Mouse (Mus musculus) liver, postnatal 0 days (tissue): ENCODE measurements at regions not wholly inside any gene's neighbourhood (a gene's known extent, or its start where the extent isn't known, plus 50 kb on each side); places are given as distances from the start of the nearest gene placed in this dataset.

Source experiments
- CTCF ChIP-seq: sonication (generic); IDR thresholded peaks from 2 replicates; pipeline ENCODE4 v1.5.1; 2016; ENCODE audit warnings: antibody characterized with exemption, low read depth
- EP300 ChIP-seq: IDR thresholded peaks from 2 replicates; pipeline ENCODE4 v1.6.1; 2016; ENCODE audit warnings: antibody characterized with exemption, low read depth, mild to moderate bottlenecking

DNA sequence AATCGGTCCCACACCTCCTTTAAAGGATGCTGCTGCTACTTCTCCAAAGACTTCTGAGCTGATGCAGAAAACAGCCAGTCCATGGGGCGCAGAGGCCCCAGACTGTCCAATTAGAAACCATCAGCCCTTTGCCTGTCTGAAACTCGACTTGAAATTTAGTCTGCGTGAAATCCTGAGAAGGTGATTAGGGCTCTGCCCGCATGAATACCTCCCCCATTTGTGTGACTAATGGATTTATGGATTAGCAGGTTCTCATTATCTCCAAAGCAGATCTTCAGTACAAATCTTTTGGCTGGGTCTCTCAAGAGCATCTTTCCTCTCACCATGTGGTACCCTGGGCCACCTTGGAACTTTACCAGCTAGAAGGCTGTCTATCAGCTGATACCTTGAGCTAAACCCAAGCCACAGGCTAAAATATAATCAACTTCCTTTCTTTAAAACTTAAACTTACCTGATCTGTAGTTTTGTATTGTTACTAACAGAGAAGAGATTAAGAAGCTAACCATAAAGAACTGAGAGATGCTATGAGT is 72.1 kb upstream of the Shb start:
- TF ChIP-seq CTCF = no peak
- no peak for TF ChIP-seq EP300
